Mouse (Mus musculus) ES-CJ7 (cell line): ENCODE measurements at regions not wholly inside any gene's neighbourhood (a gene's known extent, or its start where the extent isn't known, plus 50 kb on each side); places are given as distances from the start of the nearest gene placed in this dataset.

Experiments used
- DNase-seq: peaks from one replicate; pipeline ENCODE4 v3.0.0; 2011; ENCODE audit warnings: low read depth, low spot score

GRCm38 (mm10) chr2:117399487-117399886 is 56.7 kb upstream of the Rasgrp1 start:
- no peak for DNase-seq

GRCm38 (mm10) chr2:117403425-117404175 is 60.8 kb upstream of the Rasgrp1 start:
- no peak for DNase-seq

GRCm38 (mm10) chr2:117405453-117405852 is 62.7 kb upstream of the Rasgrp1 start:
- DNase-seq = no peak

- DNase-seq = no peak
These were observed 65.4 kb upstream of the Rasgrp1 start for GRCm38 (mm10) chr2:117408241-117408640.

GRCm38 (mm10) chr2:117412045-117412606 is 69.3 kb upstream of the Rasgrp1 start:
- DNase-seq = peak; percentile 22

GRCm38 (mm10) chr2:117417229-117417970 is 74.6 kb upstream of the Rasgrp1 start:
- no peak for DNase-seq

- DNase-seq = no peak
These were observed 75.4 kb upstream of the Rasgrp1 start for GRCm38 (mm10) chr2:117418121-117418615.

- DNase-seq = no peak
These were observed 75.9 kb upstream of the Rasgrp1 start for GRCm38 (mm10) chr2:117418711-117419110.

GRCm38 (mm10) chr2:117421376-117421775 is 78.6 kb upstream of the Rasgrp1 start:
- DNase-seq = no peak

GRCm38 (mm10) chr2:117422756-117423155 is 80.0 kb upstream of the Rasgrp1 start:
- DNase-seq = no peak

GRCm38 (mm10) chr2:117429205-117429604 is 86.4 kb upstream of the Rasgrp1 start:
- DNase-seq = no peak

GRCm38 (mm10) chr2:117432010-117432409 is 89.2 kb upstream of the Rasgrp1 start:
- DNase-seq = no peak

- no peak for DNase-seq
These were observed 90.1 kb upstream of the Rasgrp1 start for GRCm38 (mm10) chr2:117432923-117433322.

GRCm38 (mm10) chr2:117433482-117433881 is 90.7 kb upstream of the Rasgrp1 start:
- DNase-seq = no peak

GRCm38 (mm10) chr2:117438079-117438478 is 95.3 kb upstream of the Rasgrp1 start:
- DNase-seq = peak; percentile 41

GRCm38 (mm10) chr2:117438586-117439371 is 96.0 kb upstream of the Rasgrp1 start:
- peak; percentile 68 for DNase-seq

GRCm38 (mm10) chr2:117439372-117440183 is 96.8 kb upstream of the Rasgrp1 start:
- DNase-seq = no peak

- no peak for DNase-seq
These were observed 98.0 kb upstream of the Rasgrp1 start for GRCm38 (mm10) chr2:117440801-117441281.

- no peak for DNase-seq
These were observed 100.1 kb upstream of the Rasgrp1 start for GRCm38 (mm10) chr2:117442862-117443261.

- peak; percentile 42 for DNase-seq
These were observed 101.9 kb upstream of the Rasgrp1 start for GRCm38 (mm10) chr2:117444671-117445070.

- DNase-seq = no peak
These were observed 104.1 kb upstream of the Rasgrp1 start for GRCm38 (mm10) chr2:117446876-117447275.
